Mouse (Mus musculus): ENCODE results near the gene Ifitm7.
"Not testable (repeated sequence)": the region's sequence is repeated elsewhere in the genome, so short reads cannot be mapped to it uniquely, and the experiment has no call there.

DNA sequence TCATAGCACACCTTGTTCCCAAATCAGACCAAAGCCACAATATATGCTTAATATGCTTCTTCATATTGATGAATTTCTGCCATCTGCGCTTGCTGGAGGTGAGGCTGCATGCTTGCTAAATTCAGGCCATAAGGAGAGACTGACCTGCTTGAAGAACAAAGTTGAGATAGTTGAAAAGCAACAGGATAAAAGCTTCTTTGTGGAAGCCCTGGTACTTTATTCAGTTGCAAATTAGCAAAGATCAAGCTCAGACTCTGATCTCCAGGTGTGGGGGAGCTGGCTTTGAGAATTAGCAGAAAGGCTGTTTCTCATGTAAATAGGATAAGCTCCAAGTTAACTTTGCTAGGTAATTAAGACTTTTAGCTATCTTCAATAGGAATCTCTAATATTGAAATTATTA is 9.7 kb downstream of the Ifitm7 start:
- not testable (repeated sequence) for TF ChIP-seq CTCF (IDR thresholded peaks at IDR 0.05; ENCODE audit: borderline replicate concordance, control insufficient read depth, extremely low read depth, insufficient read depth, low read length, poor library complexity); POLR2A (IDR thresholded peaks at IDR 0.05; ENCODE audit: control insufficient read depth, extremely low read depth, insufficient read depth, low read length, poor library complexity)

All from thymus, adult 2 months (tissue).